Mouse (Mus musculus) c-Kit-positive CD71-negative TER-119-negative erythroid progenitor cells, embryonic 14.5 days (primary cell): ENCODE measurements around the gene Ess2.

Experiments used
- DNase-seq: peaks from one replicate; pipeline ENCODE4 v3.0.0-alpha.2; 2013; ENCODE audit warnings: low read depth

Gene Ess2

GRCm38 (mm10) chr16:17857157-17857556, 54.0 kb downstream of the Ess2 start:
- DNase-seq, result no peak

- no peak for DNase-seq
These were observed 57.9 kb downstream of the Ess2 start for GRCm38 (mm10) chr16:17853263-17853662.

- no peak for DNase-seq
These were observed 59.3 kb downstream of the Ess2 start for GRCm38 (mm10) chr16:17851860-17852259.

- no peak for DNase-seq
These were observed 59.8 kb downstream of the Ess2 start for GRCm38 (mm10) chr16:17851331-17851730.
